Mouse (Mus musculus): ENCODE data around the gene Bpifb4. TPM values are rescaled to one million over a fixed set of nuclear protein-coding genes. Genes with fewer than 3 reads are reported as not detected.

The Bpifb4 gene
- polyA plus RNA-seq, 1 experiment from 2014 or later = not detected

GRCm38 (mm10) chr2:154006331-154006730 is 68.3 kb downstream of the Bpifb4 start:
- Histone ChIP-seq H3K4me3 (replicated peaks) (no peak overlapping the region), H3K27me3 (no peaks in the 10 kb centered on the region), H3K27ac (no peak overlapping the region), H3K9ac (replicated peaks) (no peak overlapping the region), H3K36me3 (no peaks in the 10 kb centered on the region), H3K4me1 (replicated peaks) (no peaks in the 10 kb centered on the region), H3K4me2 (replicated peaks) (no peak overlapping the region), H3K9me3 (no peaks in the 10 kb centered on the region)
- no peak for ATAC-seq
- 88% methylated on average over 2 of the region's 2 CpGs for WGBS

- Histone ChIP-seq H3K36me3 (no peaks in the 10 kb centered on the region), H3K27me3 (no peaks in the 10 kb centered on the region), H3K9ac (replicated peaks) (no peak overlapping the region), H3K9me3 (no peaks in the 10 kb centered on the region), H3K4me2 (replicated peaks) (no peak overlapping the region), H3K4me1 (replicated peaks) (no peaks in the 10 kb centered on the region), H3K4me3 (replicated peaks) (no peak overlapping the region), H3K27ac (no peak overlapping the region)
- ATAC-seq = no peak
- WGBS = 92% methylated on average over 1 of the region's 1 CpGs
Measured at GRCm38 (mm10) chr2:154007381-154007780, 69.4 kb downstream of the Bpifb4 start.

- no peaks in the 10 kb centered on the region for H3K4me1 ChIP-seq (replicated peaks)
- 78% methylated on average over 3 of the region's 3 CpGs for WGBS
- H3K4me2 ChIP-seq (replicated peaks) = no peak within 1 kb of the TSS
- no peak for ATAC-seq
- no peak within 1 kb of the TSS for H3K4me3 ChIP-seq (replicated peaks)
- H3K27ac ChIP-seq = no peak within 1 kb of the TSS
- no peaks in the 10 kb centered on the region for H3K27me3 ChIP-seq
- no peaks in the 10 kb centered on the region for H3K36me3 ChIP-seq
- no peak within 1 kb of the TSS for H3K9ac ChIP-seq (replicated peaks)
- no peaks in the 10 kb centered on the region for H3K9me3 ChIP-seq
Measured at GRCm38 (mm10) chr2:154007965-154008364, 70.0 kb downstream of the Bpifb4 start, which contains the start of gene Bpifa2. Gene Bpifa2, plus strand, starts transcription at chr2:154008265.

Other genes starting within 250 kb of the Bpifb4 start
- 0.08 TPM in 1 of 2 replicates, not detected in the other for gene Dnmt3c, start 241.6 kb upstream of the Bpifb4 start, polyA plus RNA-seq (2015; fragmentation: Nextera tagmentation; extraction: Ambion mirVana)
- gene Mapre1, start 196.9 kb upstream of the Bpifb4 start, polyA plus RNA-seq (2015; fragmentation: Nextera tagmentation; extraction: Ambion mirVana) = 374 and 420 TPM in 2 replicates
- gene Efcab8, start 158.3 kb upstream of the Bpifb4 start, polyA plus RNA-seq (2015; fragmentation: Nextera tagmentation; extraction: Ambion mirVana) = not detected in 2 replicates
- not detected in 2 replicates for gene Sun5, start 67.1 kb upstream of the Bpifb4 start, polyA plus RNA-seq (2015; fragmentation: Nextera tagmentation; extraction: Ambion mirVana)
- not detected in 2 replicates for gene Bpifb2, start 63.2 kb upstream of the Bpifb4 start, polyA plus RNA-seq (2015; fragmentation: Nextera tagmentation; extraction: Ambion mirVana)
- gene Bpifb6, start 37.8 kb upstream of the Bpifb4 start, polyA plus RNA-seq (2015; fragmentation: Nextera tagmentation; extraction: Ambion mirVana) = not detected in 2 replicates
- not detected in 2 replicates for gene Bpifb3, start 20.0 kb upstream of the Bpifb4 start, polyA plus RNA-seq (2015; fragmentation: Nextera tagmentation; extraction: Ambion mirVana)
- gene Bpifa6, start 36.7 kb downstream of the Bpifb4 start, polyA plus RNA-seq (2015; fragmentation: Nextera tagmentation; extraction: Ambion mirVana) = not detected in 2 replicates
- gene Bpifa2, start 70.1 kb downstream of the Bpifb4 start, polyA plus RNA-seq (2015; fragmentation: Nextera tagmentation; extraction: Ambion mirVana) = not detected in 2 replicates
- not detected in 2 replicates for gene Bpifa3, start 192.1 kb downstream of the Bpifb4 start, polyA plus RNA-seq (2015; fragmentation: Nextera tagmentation; extraction: Ambion mirVana)
- not detected in 2 replicates for gene Bpifa1, start 204.7 kb downstream of the Bpifb4 start, polyA plus RNA-seq (2015; fragmentation: Nextera tagmentation; extraction: Ambion mirVana)
- not detected in 2 replicates for gene Bpifa5, start 224.4 kb downstream of the Bpifb4 start, polyA plus RNA-seq (2015; fragmentation: Nextera tagmentation; extraction: Ambion mirVana)